Mouse (Mus musculus): ENCODE data around the gene Ninj2. TPM values are rescaled to one million over a fixed set of nuclear protein-coding genes. Genes with fewer than 3 reads are reported as not detected.

Ninj2 gene
- total and polyA plus RNA-seq, 3 experiments = 0.08 TPM; not detected in 2

DNA sequence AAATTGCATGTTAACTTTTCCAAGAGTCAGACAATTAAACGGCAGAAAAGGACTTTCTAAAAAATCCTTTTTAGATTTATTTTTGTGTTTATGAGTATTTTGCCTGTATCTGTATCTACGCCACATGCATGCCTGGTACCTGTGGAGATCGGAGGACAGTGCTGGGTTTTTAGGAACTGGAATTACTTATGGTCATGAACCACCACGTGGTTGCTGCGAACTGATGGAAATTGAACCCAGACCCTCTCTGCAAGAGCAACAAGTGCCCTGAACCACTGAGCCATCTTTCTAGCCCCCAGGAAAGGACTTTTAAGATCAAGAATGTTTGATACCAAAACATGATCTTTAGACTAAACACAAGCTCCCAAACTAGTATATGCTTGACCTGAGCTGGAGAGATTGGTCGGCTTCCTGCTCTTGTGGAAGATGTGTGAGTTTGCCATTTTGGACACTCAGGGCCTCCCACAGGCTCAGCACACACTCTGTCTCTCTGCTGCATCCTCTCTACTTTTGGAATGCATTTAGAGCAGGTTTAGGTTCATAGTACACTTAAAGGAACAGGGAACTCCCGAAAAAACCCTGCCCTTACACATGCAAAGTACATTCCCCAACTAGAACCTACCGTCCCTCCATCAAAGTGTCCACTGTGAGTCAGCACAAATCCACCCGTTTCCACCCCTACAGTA, 1.1 kb downstream of the Ninj2 start:
- Histone ChIP-seq H3K79me2 (ENCODE audit: control insufficient read depth, insufficient read depth, low read length, poor library complexity) (no peaks in the 10 kb centered on the region), H3K36me3 (ENCODE audit: control insufficient read depth in 1 of 2, insufficient read depth in 2 of 2, low read length in 2 of 2) (no peaks in the 10 kb centered on the region; a peak in 1 of 4 replicates), H3K9me3 (replicated peaks; ENCODE audit: insufficient read depth, low read length) (no peaks in the 10 kb centered on the region), H3K4me3 (ENCODE audit: control insufficient read depth in 1 of 2, insufficient read depth in 1 of 2, low read depth in 2 of 2, low read length in 2 of 2) (no peak overlapping the region), H3K4me1 (ENCODE audit: control insufficient read depth in 1 of 2, insufficient read depth in 2 of 2, low read length in 2 of 2) (peaks cover 0 to 4% of the 10 kb centered on the region in 2 experiments; a peak in 2 of 4 replicates), H3K9ac (ENCODE audit: control insufficient read depth, low read depth, low read length, poor library complexity, severe bottlenecking) (no peak overlapping the region), H3K27ac (ENCODE audit: control insufficient read depth, low read depth, low read length) (no peak overlapping the region), H3K27me3 (ENCODE audit: control insufficient read depth in 1 of 2, insufficient read depth in 2 of 2, low read length in 2 of 2) (no peaks in the 10 kb centered on the region)
- no peak for TF ChIP-seq CHD1 (IDR thresholded peaks at IDR 0.05; ENCODE audit: low read depth, low read length)
- TF ChIP-seq UBTF (IDR thresholded peaks at IDR 0.05; ENCODE audit: borderline replicate concordance, insufficient read depth, low read depth, low read length) = no peak
- DNase-seq (ENCODE audit: low read depth, low spot score) = no peak

- DNase-seq (ENCODE audit: low read depth, low spot score) = no peak
- Histone ChIP-seq H3K36me3 (ENCODE audit: control insufficient read depth in 1 of 2, insufficient read depth in 2 of 2, low read length in 2 of 2) (no peaks in the 10 kb centered on the region; a peak in 1 of 4 replicates), H3K4me3 (ENCODE audit: control insufficient read depth in 1 of 2, insufficient read depth in 1 of 2, low read depth in 2 of 2, low read length in 2 of 2) (no peak overlapping the region), H3K79me2 (ENCODE audit: control insufficient read depth, insufficient read depth, low read length, poor library complexity) (no peaks in the 10 kb centered on the region), H3K4me1 (ENCODE audit: control insufficient read depth in 1 of 2, insufficient read depth in 2 of 2, low read length in 2 of 2) (peaks cover 0 to 4% of the 10 kb centered on the region in 2 experiments; a peak in 2 of 4 replicates), H3K9me3 (replicated peaks; ENCODE audit: insufficient read depth, low read length) (no peaks in the 10 kb centered on the region), H3K27me3 (ENCODE audit: control insufficient read depth in 1 of 2, insufficient read depth in 2 of 2, low read length in 2 of 2) (no peaks in the 10 kb centered on the region), H3K9ac (ENCODE audit: control insufficient read depth, low read depth, low read length, poor library complexity, severe bottlenecking) (no peak overlapping the region), H3K27ac (ENCODE audit: control insufficient read depth, low read depth, low read length) (no peak overlapping the region)
- TF ChIP-seq CHD1 (IDR thresholded peaks at IDR 0.05; ENCODE audit: low read depth, low read length) = no peak
- no peak for TF ChIP-seq NELFE (IDR thresholded peaks at IDR 0.05; ENCODE audit: low read depth, low read length)
- peak; percentile 82 for TF ChIP-seq TBP (IDR thresholded peaks at IDR 0.05; ENCODE audit: low read depth, low read length)
- no peak for TF ChIP-seq TCF12 (IDR thresholded peaks at IDR 0.05; ENCODE audit: low read depth, low read length)
- no peak for TF ChIP-seq ZNF384 (IDR thresholded peaks at IDR 0.05; ENCODE audit: low read depth, low read length)
Observed at GRCm38 (mm10) chr6:120095096-120095495, 1.9 kb downstream of the Ninj2 start.

- Histone ChIP-seq H3K9me3 (replicated peaks; ENCODE audit: insufficient read depth, low read length) (no peaks in the 10 kb centered on the region), H3K4me3 (ENCODE audit: control insufficient read depth in 1 of 2, insufficient read depth in 1 of 2, low read depth in 2 of 2, low read length in 2 of 2) (no peak overlapping the region), H3K27me3 (ENCODE audit: control insufficient read depth in 1 of 2, insufficient read depth in 2 of 2, low read length in 2 of 2) (no peaks in the 10 kb centered on the region), H3K9ac (ENCODE audit: control insufficient read depth, low read depth, low read length, poor library complexity, severe bottlenecking) (no peak overlapping the region), H3K36me3 (ENCODE audit: control insufficient read depth in 1 of 2, insufficient read depth in 2 of 2, low read length in 2 of 2) (no peaks in the 10 kb centered on the region; a peak in 1 of 4 replicates), H3K4me1 (ENCODE audit: control insufficient read depth in 1 of 2, insufficient read depth in 2 of 2, low read length in 2 of 2) (peaks cover 0 to 4% of the 10 kb centered on the region in 2 experiments; a peak in 2 of 4 replicates), H3K79me2 (ENCODE audit: control insufficient read depth, insufficient read depth, low read length, poor library complexity) (no peaks in the 10 kb centered on the region), H3K27ac (ENCODE audit: control insufficient read depth, low read depth, low read length) (no peak overlapping the region)
- DNase-seq (ENCODE audit: low read depth, low spot score) = no peak
- no peak for TF ChIP-seq TAL1 (IDR thresholded peaks at IDR 0.05; ENCODE audit: low read length)
- no peak for TF ChIP-seq CTCF (IDR thresholded peaks at IDR 0.05 in 2 of 3, conservative IDR thresholded peaks at IDR 0.05 in 1 of 3; ENCODE audit: control insufficient read depth in 1 of 3, insufficient read depth in 1 of 3, low read depth in 2 of 3, low read length in 3 of 3, poor library complexity in 1 of 3, severe bottlenecking in 1 of 3)
- no peak for TF ChIP-seq JUND (IDR thresholded peaks at IDR 0.05; ENCODE audit: low read depth, low read length)
- no peak for TF ChIP-seq USF2 (IDR thresholded peaks at IDR 0.05; ENCODE audit: borderline replicate concordance in 1 of 2, insufficient read depth in 1 of 2, low read depth in 1 of 2, low read length in 2 of 2)
- no peak for TF ChIP-seq MAX (IDR thresholded peaks at IDR 0.05; ENCODE audit: low read length)
- no peak for TF ChIP-seq TBP (IDR thresholded peaks at IDR 0.05; ENCODE audit: low read depth, low read length)
- no peak for TF ChIP-seq GABPA (IDR thresholded peaks at IDR 0.05; ENCODE audit: low read depth, low read length)
- no peak for TF ChIP-seq MYC (IDR thresholded peaks at IDR 0.05; ENCODE audit: low read depth, low read length)
- TF ChIP-seq NELFE (IDR thresholded peaks at IDR 0.05; ENCODE audit: low read depth, low read length) = no peak
- no peak for TF ChIP-seq ZMIZ1 (IDR thresholded peaks at IDR 0.05; ENCODE audit: low read depth, low read length)
- no peak for TF ChIP-seq POLR2AphosphoS5 (IDR thresholded peaks at IDR 0.05; ENCODE audit: borderline replicate concordance, low read depth, low read length)
- no peak for TF ChIP-seq POLR2AphosphoS2 (IDR thresholded peaks at IDR 0.05; ENCODE audit: low read length)
- no peak for TF ChIP-seq TCF12 (IDR thresholded peaks at IDR 0.05; ENCODE audit: low read depth, low read length)
Observed at GRCm38 (mm10) chr6:120095501-120095900, 2.4 kb downstream of the Ninj2 start.

Data from MEL (cell line).